Mouse (Mus musculus) liver, postnatal 0 days (tissue): Measurements from ENCODE around the gene She. TPM values are rescaled to one million over a fixed set of nuclear protein-coding genes. Genes with fewer than 3 reads are reported as not detected.

Experiments used
- ATAC-seq: fragments of 200-750 bp; cut with Nextera tagmentation; 2 replicates; pipeline ENCODE4 v1.8.0; 2017; ENCODE audit warnings: mild to moderate bottlenecking, moderate library complexity
- DNase-seq: peaks from one replicate; pipeline ENCODE4 v3.0.0-alpha.2; 2016
- H3K27ac ChIP-seq: fragments of 300-500 bp; sonication (generic); 2 replicates; pipeline ENCODE4 v1.5.1; 2014; ENCODE audit warnings: antibody characterized with exemption, moderate library complexity, mild to moderate bottlenecking, low read depth
- H3K27me3 ChIP-seq: fragments of 300-500 bp; sonication (generic); 2 replicates; pipeline ENCODE4 v1.6.1; 2014; ENCODE audit warnings: low read length, control low read depth, mixed read lengths; ENCODE audit not compliant: insufficient read depth
- H3K36me3 ChIP-seq: fragments of 300-500 bp; sonication (generic); replicated peaks from 2 replicates; pipeline ENCODE4 v1.6.1; 2014; ENCODE audit warnings: mild to moderate bottlenecking, control low read depth, low read length, moderate library complexity, mixed read lengths; ENCODE audit not compliant: insufficient read depth
- H3K4me1 ChIP-seq: fragments of 300-500 bp; sonication (generic); 2 replicates; pipeline ENCODE4 v1.6.1; 2014; ENCODE audit warnings: antibody characterized with exemption, mild to moderate bottlenecking, control low read depth; ENCODE audit not compliant: insufficient read depth
- H3K4me2 ChIP-seq: fragments of 300-500 bp; sonication (generic); 2 replicates; pipeline ENCODE4 v1.6.1; 2014; ENCODE audit warnings: low read depth, mild to moderate bottlenecking, low read length, moderate library complexity, mixed read lengths
- H3K4me3 ChIP-seq: fragments of 300-500 bp; sonication (generic); 2 replicates; pipeline ENCODE4 v1.5.1; 2014; ENCODE audit warnings: low read depth, low read length
- H3K9ac ChIP-seq: fragments of 300-500 bp; sonication (generic); replicated peaks from 2 replicates; pipeline ENCODE4 v1.6.1; 2014; ENCODE audit warnings: mild to moderate bottlenecking, moderate library complexity
- H3K9me3 ChIP-seq: fragments of 300-500 bp; sonication (generic); 2 replicates; pipeline ENCODE4 v1.6.1; 2016; ENCODE audit warnings: mild to moderate bottlenecking, control low read depth, low read length, mixed read lengths
- CTCF ChIP-seq: sonication (generic); IDR thresholded peaks from 2 replicates; pipeline ENCODE4 v1.5.1; 2016; ENCODE audit warnings: antibody characterized with exemption, low read depth
- EP300 ChIP-seq: IDR thresholded peaks from 2 replicates; pipeline ENCODE4 v1.6.1; 2016; ENCODE audit warnings: antibody characterized with exemption, low read depth, mild to moderate bottlenecking
- WGBS: fragments of 180-500 bp; shearing (Covaris S2); extraction: QIAGEN DNeasy Blood & Tissue Kit; methylation state at CpG from one replicate; pipeline ENCODE4 v1.1.7; 2014; ENCODE audit not compliant: insufficient replicate concordance; 5-methylcytosine and 5-hydroxymethylcytosine counted together
- polyA plus RNA-seq: library from polyadenylated mRNA; unstranded; fragments of >200 nt; fragmentation: Nextera tagmentation; extraction: Ambion mirVana; gene quantifications from 2 replicates; pipeline ENCODE4 v1.2.1, GENCODE M21; 2015

Gene She
- polyA plus RNA-seq, 1 experiment from 2014 or later: 1.00 TPM

- no peak for ATAC-seq
- 67% methylated on average over 12 of the region's 12 CpGs for WGBS
- Histone ChIP-seq H3K4me3 (no peak overlapping the region), H3K9me3 (no peaks in the 10 kb centered on the region), H3K4me1 (no peaks in the 10 kb centered on the region), H3K27me3 (0 out of 2 replicates have a peak, but pooled peaks cover 3% of the 10 kb centered on the region), H3K9ac (no peak overlapping the region), H3K27ac (no peak overlapping the region; the same call in 1 of the 2 replicates), H3K36me3 (no peaks in the 10 kb centered on the region), H3K4me2 (no peak overlapping the region)
- no peak for DNase-seq
- no peak for TF ChIP-seq CTCF
- TF ChIP-seq EP300: no peak
Measured at GRCm38 (mm10) chr3:89820311-89821095, 10.7 kb upstream of the She start.

GRCm38 (mm10) chr3:89821096-89821513, 10.1 kb upstream of the She start:
- Histone ChIP-seq H3K9me3 (no peaks in the 10 kb centered on the region), H3K9ac (no peak overlapping the region), H3K36me3 (no peaks in the 10 kb centered on the region), H3K4me3 (no peak overlapping the region), H3K27me3 (0 out of 2 replicates have a peak, but pooled peaks cover 3% of the 10 kb centered on the region), H3K4me1 (no peaks in the 10 kb centered on the region), H3K4me2 (no peak overlapping the region), H3K27ac (no peak overlapping the region)
- WGBS: 68% methylated on average over 11 of the region's 11 CpGs
- TF ChIP-seq CTCF (no peak), EP300 (no peak)
- no peak for ATAC-seq
- no peak for DNase-seq

GRCm38 (mm10) chr3:89821548-89822480, 9.4 kb upstream of the She start:
- H3K27me3 ChIP-seq: 0 out of 2 replicates have a peak, but pooled peaks cover 3% of the 10 kb centered on the region
- no peak overlapping the region for H3K4me3 ChIP-seq
- no peak overlapping the region for H3K4me2 ChIP-seq
- 50% methylated on average over 10 of the region's 10 CpGs for WGBS
- H3K4me1 ChIP-seq: no peaks in the 10 kb centered on the region
- H3K9me3 ChIP-seq: no peaks in the 10 kb centered on the region
- no peak overlapping the region for H3K9ac ChIP-seq
- no peak for ATAC-seq
- no peaks in the 10 kb centered on the region for H3K36me3 ChIP-seq
- DNase-seq: no peak
- TF ChIP-seq CTCF: no peak
- no peak for TF ChIP-seq EP300
- no peak overlapping the region for H3K27ac ChIP-seq

- Histone ChIP-seq H3K9me3 (no peaks in the 10 kb centered on the region), H3K9ac (no peak overlapping the region), H3K4me3 (no peak overlapping the region), H3K4me1 (no peaks in the 10 kb centered on the region), H3K4me2 (no peak overlapping the region), H3K27me3 (peaks cover 9% of the 10 kb centered on the region; the same call in 1 of the 2 replicates), H3K36me3 (no peaks in the 10 kb centered on the region), H3K27ac (no peak overlapping the region)
- TF ChIP-seq CTCF: no peak
- TF ChIP-seq EP300: no peak
- 46% methylated on average over 2 of the region's 2 CpGs for WGBS
- ATAC-seq (no peak), DNase-seq (no peak)
Measured at GRCm38 (mm10) chr3:89823594-89823993, 7.6 kb upstream of the She start.

GRCm38 (mm10) chr3:89826295-89826694, 4.9 kb upstream of the She start:
- Histone ChIP-seq H3K27me3 (peaks cover 33% of the 10 kb centered on the region), H3K4me1 (no peaks in the 10 kb centered on the region), H3K27ac (no peak overlapping the region), H3K4me3 (no peak overlapping the region), H3K9ac (no peak overlapping the region), H3K36me3 (no peaks in the 10 kb centered on the region), H3K4me2 (no peak overlapping the region), H3K9me3 (no peaks in the 10 kb centered on the region)
- DNase-seq (no peak), ATAC-seq (no peak)
- WGBS: 72% methylated on average over 3 of the region's 3 CpGs
- TF ChIP-seq CTCF (no peak), EP300 (no peak)

GRCm38 (mm10) chr3:89835362-89835761, 4.2 kb downstream of the She start:
- WGBS: 20% methylated on average over 8 of the region's 8 CpGs

More at GRCm38 (mm10) chr3:89835362-89835761, 4.2 kb downstream of the She start:
- Histone ChIP-seq H3K27me3 (peaks cover 38% of the 10 kb centered on the region), H3K4me3 (no peak overlapping the region), H3K27ac (no peak overlapping the region), H3K4me1 (peaks cover 4% of the 10 kb centered on the region), H3K36me3 (no peaks in the 10 kb centered on the region), H3K9me3 (no peaks in the 10 kb centered on the region), H3K4me2 (no peak overlapping the region), H3K9ac (no peak overlapping the region)
- no peak for DNase-seq
- TF ChIP-seq EP300: no peak
- no peak for TF ChIP-seq CTCF
- ATAC-seq: peak; percentile 76
